Mouse (Mus musculus) lung, adult 2 months (tissue): ENCODE measurements around the gene H2-T23.

Experiments
- CTCF ChIP-seq: fragments of 200-500 bp; IDR thresholded peaks from 2 replicates; pipeline ENCODE4 v1.5.1; 2011; ENCODE audit warnings: mild to moderate bottlenecking, low read length, control low read depth; ENCODE audit not compliant: insufficient read depth
- POLR2A ChIP-seq: fragments of 200-500 bp; IDR thresholded peaks from 2 replicates; pipeline ENCODE4 v1.6.1; 2011; ENCODE audit warnings: low read depth, mild to moderate bottlenecking, control low read depth, low read length, borderline replicate concordance; ENCODE audit errors: extremely low read depth

DNA sequence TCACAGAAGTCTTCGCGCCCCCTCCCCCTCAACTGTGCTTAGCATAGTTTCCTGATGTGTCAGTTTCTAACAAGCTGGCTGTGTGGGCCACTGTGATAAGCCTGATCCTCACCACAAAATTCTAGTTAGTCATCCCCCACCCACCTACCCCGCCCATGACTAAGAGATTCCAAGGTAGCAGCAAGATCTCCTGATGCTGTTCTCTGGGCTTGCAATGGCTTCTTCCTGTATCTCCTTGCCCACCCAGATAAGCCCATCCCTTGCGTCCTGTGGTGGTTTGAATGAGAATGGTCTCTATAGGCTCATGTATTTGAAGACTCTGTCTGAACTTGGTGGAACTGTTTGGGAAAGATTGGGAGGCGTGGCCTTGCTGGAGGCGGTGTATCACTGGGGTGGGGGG, 30.7 kb downstream of the H2-T23 start:
- no peak for TF ChIP-seq CTCF
- TF ChIP-seq POLR2A = no peak
